Mouse (Mus musculus) CH12.LX (cell line): ENCODE data around the gene Smad9. TPM values are rescaled to one million over a fixed set of nuclear protein-coding genes. Genes with fewer than 3 reads are reported as not detected.
A peak's percentile ranks its signal among the peaks of the same experiment; 100 is the strongest.

Experiments
- DNase-seq: peaks from one replicate; pipeline ENCODE4 v3.0.0-alpha.2; 2013; ENCODE audit errors: extremely low read depth
- H3K27ac ChIP-seq: 2 replicates; pipeline ENCODE4 v1.5.1; 2012; ENCODE audit warnings: low read depth, mild to moderate bottlenecking, control low read depth, moderate library complexity; ENCODE audit not compliant: insufficient read depth
- H3K27me3 ChIP-seq: replicated peaks from 2 replicates; pipeline ENCODE3; 2012; ENCODE audit warnings: inconsistent platforms
- H3K36me3 ChIP-seq, 2 experiments: replicated peaks in 1 of 2; 2 replicates each; pipeline versions ENCODE3 to v1.6.1; 2012; ENCODE audit warnings: inconsistent platforms in 1 of 2, low read length in 1 of 2, mild to moderate bottlenecking in 1 of 2, mixed read lengths in 1 of 2, moderate library complexity in 1 of 2; ENCODE audit not compliant: control insufficient read depth in 1 of 2, insufficient read depth in 1 of 2
- H3K4me1 ChIP-seq, 2 experiments: 2 replicates each; pipeline ENCODE4 v1.6.1; 2012; ENCODE audit warnings: inconsistent platforms in 1 of 2, moderate library complexity in 1 of 2; ENCODE audit not compliant: insufficient read depth in 2 of 2, control insufficient read depth in 1 of 2
- H3K4me2 ChIP-seq: 2 replicates; pipeline ENCODE4 v1.6.1; 2012; ENCODE audit warnings: low read depth, mild to moderate bottlenecking, control low read depth; ENCODE audit not compliant: poor library complexity, insufficient read depth, severe bottlenecking
- H3K4me3 ChIP-seq, 3 experiments: fragments of 150-350 bp in 1 of 3; sonication (generic) in 1 of 3; replicated peaks in 1 of 3; 2 replicates each; pipeline versions ENCODE3 to v1.5.1; 2011 to 2012; ENCODE audit warnings: low read depth in 2 of 3, low read length in 2 of 3, mild to moderate bottlenecking in 2 of 3, moderate library complexity in 2 of 3, control low read depth in 1 of 3, improper control_type of control experiment in 1 of 3, inconsistent platforms in 1 of 3, mixed read lengths in 1 of 3; ENCODE audit not compliant: poor library complexity in 1 of 3
- H3K79me2 ChIP-seq: replicated peaks from 2 replicates; pipeline ENCODE4 v1.6.1; 2012; ENCODE audit warnings: mild to moderate bottlenecking, moderate library complexity; ENCODE audit not compliant: control insufficient read depth, poor library complexity, insufficient read depth, severe bottlenecking; ENCODE audit errors: extremely low read depth
- H3K9ac ChIP-seq: 2 replicates; pipeline ENCODE4 v1.6.1; 2012; ENCODE audit warnings: low read depth, mild to moderate bottlenecking, control low read depth, moderate library complexity; ENCODE audit not compliant: insufficient read depth
- H3K9me3 ChIP-seq: replicated peaks from 2 replicates; pipeline ENCODE3; 2012; ENCODE audit warnings: low read length, inconsistent platforms, mixed read lengths
- BHLHE40 ChIP-seq: IDR thresholded peaks from 2 replicates; pipeline ENCODE4 v1.6.1; 2011; ENCODE audit warnings: mild to moderate bottlenecking, low read depth, low read length, improper control_type of control experiment
- CHD1 ChIP-seq: IDR thresholded peaks from 2 replicates; pipeline ENCODE4 v1.6.1; 2012; ENCODE audit warnings: low read depth, low read length, improper control_type of control experiment, inconsistent platforms
- E2F4 ChIP-seq: IDR thresholded peaks from 2 replicates; pipeline ENCODE4 v1.6.1; 2011; ENCODE audit warnings: low read depth, low read length, improper control_type of control experiment; ENCODE audit not compliant: insufficient replicate concordance
- ELF1 ChIP-seq: IDR thresholded peaks from 2 replicates; pipeline ENCODE4 v1.6.1; 2014; ENCODE audit warnings: low read depth, mild to moderate bottlenecking, inconsistent platforms, low read length, improper control_type of control experiment
- EP300 ChIP-seq: IDR thresholded peaks from 2 replicates; pipeline ENCODE4 v1.6.1; 2011; ENCODE audit warnings: low read length, improper control_type of control experiment
- JUND ChIP-seq: conservative IDR thresholded peaks from 2 replicates; pipeline ENCODE4 v1.6.1; 2011; ENCODE audit warnings: low read depth, low read length, improper control_type of control experiment
- MAX ChIP-seq: IDR thresholded peaks from 2 replicates; pipeline ENCODE4 v1.6.1; 2011; ENCODE audit warnings: low read length, improper control_type of control experiment
- MXI1 ChIP-seq: IDR thresholded peaks from 2 replicates; pipeline ENCODE4 v1.6.1; 2011; ENCODE audit warnings: mild to moderate bottlenecking, low read depth, low read length, improper control_type of control experiment
- MYC ChIP-seq: IDR thresholded peaks from 2 replicates; pipeline ENCODE4 v1.6.1; 2011; ENCODE audit warnings: low read depth, mild to moderate bottlenecking, improper control_type of control experiment, low read length
- NRF1 ChIP-seq: IDR thresholded peaks from 2 replicates; pipeline ENCODE4 v1.6.1; 2014; ENCODE audit warnings: low read depth, mild to moderate bottlenecking, inconsistent platforms, low read length, improper control_type of control experiment, moderate library complexity
- PAX5 ChIP-seq: IDR thresholded peaks from 2 replicates; pipeline ENCODE4 v1.6.1; 2012; ENCODE audit warnings: low read length, inconsistent platforms, mixed read lengths
- POLR2A ChIP-seq: IDR thresholded peaks from 2 replicates; pipeline ENCODE4 v1.6.1; 2011; ENCODE audit warnings: low read depth, mild to moderate bottlenecking, improper control_type of control experiment, low read length
- POLR2AphosphoS2 ChIP-seq: IDR thresholded peaks from 2 replicates; pipeline ENCODE4 v1.6.1; 2011; ENCODE audit warnings: low read depth, low read length, improper control_type of control experiment
- RCOR1 ChIP-seq: conservative IDR thresholded peaks from 2 replicates; pipeline ENCODE4 v1.6.1; 2012; ENCODE audit warnings: low read depth, mild to moderate bottlenecking, inconsistent platforms, low read length, improper control_type of control experiment
- SIN3A ChIP-seq: IDR thresholded peaks from 2 replicates; pipeline ENCODE4 v1.6.1; 2012; ENCODE audit warnings: low read length, improper control_type of control experiment, inconsistent platforms
- TCF12 ChIP-seq: IDR thresholded peaks from 2 replicates; pipeline ENCODE4 v1.6.1; 2014; ENCODE audit warnings: low read depth, mild to moderate bottlenecking, inconsistent platforms, low read length, improper control_type of control experiment
- UBTF ChIP-seq: IDR thresholded peaks from 2 replicates; pipeline ENCODE4 v1.6.1; 2012; ENCODE audit warnings: low read depth, mild to moderate bottlenecking, inconsistent platforms, low read length, improper control_type of control experiment, moderate library complexity
- USF1 ChIP-seq: IDR thresholded peaks from 2 replicates; pipeline ENCODE4 v1.6.1; 2014; ENCODE audit warnings: low read depth, mild to moderate bottlenecking, inconsistent platforms, low read length, improper control_type of control experiment
- USF2 ChIP-seq: conservative IDR thresholded peaks from 2 replicates; pipeline ENCODE4 v1.6.1; 2011; ENCODE audit warnings: low read depth, low read length, improper control_type of control experiment
- ZNF384 ChIP-seq: IDR thresholded peaks from 2 replicates; pipeline ENCODE4 v1.6.1; 2012; ENCODE audit warnings: low read depth, low read length, improper control_type of control experiment, inconsistent platforms
- dilution Hi-C: fragments of 300-500 bp; cut with MboI; formaldehyde crosslinking; loops from 2 replicates; pipeline ENCODE4 v1.14.3; 2020; ENCODE audit warnings: low sequenced_read_pairs; ENCODE audit not compliant: extremely low pct_unique_long_range_greater_than_20kb, extremely low pct_ligation_motif_present
- in situ Hi-C: fragments of 300-500 bp; cut with MboI; formaldehyde crosslinking; loops from 3 replicates; pipeline ENCODE4 v1.14.3; 2019; ENCODE audit warnings: low sequenced_read_pairs, low pct_ligation_motif_present, low pct_unique_long_range_greater_than_20kb, mixed read lengths
- polyA plus RNA-seq: library from polyadenylated mRNA; unstranded; fragments of >175 nt; gene quantifications from 2 replicates; pipeline ENCODE4 v1.2.1, GENCODE M21; 2012; ENCODE audit warnings: low read depth; ENCODE audit not compliant: insufficient read length
- total RNA-seq, 2 experiments: library from RNA; depleted of rRNA; stranded (reverse); fragments of 300-350 nt in 1 of 2; fragments of >200 nt in 1 of 2; gene quantifications; 2 replicates each; pipeline ENCODE4 v1.2.3; 2012 to 2014

Smad9 gene
- total and polyA plus RNA-seq, 3 experiments = 0.13 to 0.23 (median 0.20) TPM

DNA sequence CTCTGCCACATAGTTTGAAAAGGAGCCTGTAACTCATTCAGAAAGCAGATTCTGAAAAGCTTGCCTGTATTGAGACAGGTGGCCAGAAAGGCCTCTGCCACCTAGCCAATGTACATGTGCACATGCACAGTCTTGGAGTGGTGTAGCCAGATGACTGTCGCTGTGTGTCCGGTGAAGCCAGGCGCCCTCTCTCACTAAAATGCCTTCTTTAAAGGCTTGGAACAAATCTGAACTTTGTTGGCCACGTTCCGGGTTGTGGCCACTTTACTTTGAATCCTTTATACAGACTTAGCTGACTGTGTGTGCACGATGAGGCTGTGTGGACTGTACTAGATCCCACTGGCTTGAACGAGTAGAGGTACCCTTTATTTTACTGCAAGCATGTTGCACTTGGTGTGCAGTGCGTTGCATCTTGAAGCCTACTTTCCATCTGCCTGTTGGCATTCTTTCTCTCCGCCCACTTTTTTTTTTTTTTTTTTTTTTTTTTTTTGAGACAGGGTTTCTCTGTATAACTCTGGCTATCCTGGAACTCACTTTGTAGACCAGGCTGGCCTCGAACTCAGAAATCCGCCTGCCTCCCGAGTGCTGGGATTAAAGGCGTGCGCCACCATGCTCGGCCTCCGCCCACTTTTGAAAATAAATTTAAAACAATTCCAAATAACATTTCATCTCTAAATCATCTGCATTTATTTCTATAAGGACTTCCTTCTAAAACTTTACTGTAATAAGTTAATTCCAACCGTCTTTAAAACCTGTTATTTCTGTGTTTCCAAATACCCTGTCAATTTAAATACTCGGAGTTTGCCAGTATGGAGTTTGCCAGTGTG, 19.1 kb upstream of the Smad9 start:
- H3K9ac ChIP-seq = peak overlapping the region; percentile 90
- dilution Hi-C loops (no loop called here), in situ Hi-C loops (no loop called here)
- H3K27me3 ChIP-seq = no peaks in the 10 kb centered on the region
- H3K36me3 ChIP-seq = peaks cover 24 to 52% of the 10 kb centered on the region in 2 experiments
- H3K4me2 ChIP-seq = peak overlapping the region; percentile 86
- H3K79me2 ChIP-seq = peaks cover 32% of the 10 kb centered on the region
- no peaks in the 10 kb centered on the region for H3K9me3 ChIP-seq
- peaks cover 6 to 40% of the 10 kb centered on the region in 2 experiments for H3K4me1 ChIP-seq
- H3K4me3 ChIP-seq = peak overlapping the region; percentile 83 to 99 (median 86)
- H3K27ac ChIP-seq = peak overlapping the region; percentile 57
- 0 out of 2 replicates have a peak, but pooled peaks have one; percentile 35 for TF ChIP-seq POLR2A
- no peak for TF ChIP-seq USF2
- TF ChIP-seq ZNF384 = peak; percentile 92
- no peak for TF ChIP-seq EP300
- peak; percentile 57; the same call in 1 of the 2 replicates for TF ChIP-seq MXI1
- TF ChIP-seq E2F4 = no peak
- no peak for TF ChIP-seq USF1
- TF ChIP-seq POLR2AphosphoS2 = no peak
- TF ChIP-seq MAX = peak; percentile 41; the same call in 1 of the 2 replicates
- no peak for TF ChIP-seq NRF1
- peak; percentile 15; the same call in 1 of the 2 replicates for TF ChIP-seq SIN3A
- TF ChIP-seq PAX5 = no peak
- DNase-seq = no peak

DNA sequence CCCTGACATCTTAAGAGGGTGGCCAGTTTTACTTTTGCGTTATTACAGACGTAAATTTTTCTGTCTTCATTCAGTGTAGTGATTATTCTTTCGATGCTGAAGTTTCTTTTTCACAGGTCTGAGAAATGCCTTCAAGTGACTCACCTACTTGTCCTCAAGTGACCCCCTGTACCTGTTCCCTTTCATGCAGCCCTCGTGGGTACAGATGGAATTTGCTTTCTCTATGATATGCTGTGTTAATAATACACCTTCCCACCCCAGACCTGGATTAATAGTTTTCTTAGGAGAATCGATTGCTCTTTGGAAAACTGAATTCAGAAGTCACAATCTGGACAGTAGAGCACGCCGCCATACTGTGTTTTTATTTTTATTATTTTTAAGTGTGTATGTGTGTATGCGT, 18.1 kb upstream of the Smad9 start:
- dilution Hi-C loops (no loop called here), in situ Hi-C loops (no loop called here)
- H3K4me2 ChIP-seq = no peak overlapping the region
- no peak overlapping the region for H3K27ac ChIP-seq
- peaks cover 32% of the 10 kb centered on the region for H3K79me2 ChIP-seq
- no peak for TF ChIP-seq EP300
- TF ChIP-seq UBTF = no peak
- no peak for TF ChIP-seq PAX5
- no peak for TF ChIP-seq RCOR1
- no peak for TF ChIP-seq BHLHE40
- TF ChIP-seq ELF1 = no peak
- no peak for TF ChIP-seq TCF12
- TF ChIP-seq MYC = no peak
- TF ChIP-seq POLR2AphosphoS2 = no peak
- no peak for TF ChIP-seq CHD1
- TF ChIP-seq JUND = no peak
- TF ChIP-seq SIN3A = no peak
- H3K4me3 ChIP-seq = no peak overlapping the region
- H3K27me3 ChIP-seq = no peaks in the 10 kb centered on the region
- no peak for DNase-seq
- peaks cover 3% of the 10 kb centered on the region for H3K9me3 ChIP-seq
- H3K36me3 ChIP-seq = peaks cover 27 to 53% of the 10 kb centered on the region in 2 experiments
- peaks cover 3 to 30% of the 10 kb centered on the region in 2 experiments for H3K4me1 ChIP-seq
- H3K9ac ChIP-seq = no peak overlapping the region
